Mouse (Mus musculus): ENCODE data around the gene Ubac2.

Ubac2 gene

DNA sequence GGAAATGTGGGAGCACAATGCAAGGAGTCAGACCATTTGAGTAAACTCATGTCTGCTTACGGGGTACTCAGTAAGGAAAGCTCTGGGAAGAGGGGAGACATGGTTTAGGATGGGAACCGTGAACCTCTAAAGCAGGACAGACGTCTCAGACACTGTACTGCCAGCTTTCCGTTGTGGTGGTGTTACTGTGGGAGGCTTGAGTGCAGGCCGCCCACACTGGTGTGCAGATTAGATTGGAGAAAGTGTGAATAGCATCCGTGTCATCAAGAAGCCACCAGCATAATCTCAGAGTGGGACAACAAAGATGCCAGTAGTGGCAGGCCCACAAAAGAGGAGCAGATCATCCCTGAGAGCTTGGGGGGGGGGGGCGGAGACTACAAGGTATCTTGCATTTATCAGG, 123.8 kb downstream of the Ubac2 start:
- DNase-seq (ENCODE audit: low spot score): no peak

DNA sequence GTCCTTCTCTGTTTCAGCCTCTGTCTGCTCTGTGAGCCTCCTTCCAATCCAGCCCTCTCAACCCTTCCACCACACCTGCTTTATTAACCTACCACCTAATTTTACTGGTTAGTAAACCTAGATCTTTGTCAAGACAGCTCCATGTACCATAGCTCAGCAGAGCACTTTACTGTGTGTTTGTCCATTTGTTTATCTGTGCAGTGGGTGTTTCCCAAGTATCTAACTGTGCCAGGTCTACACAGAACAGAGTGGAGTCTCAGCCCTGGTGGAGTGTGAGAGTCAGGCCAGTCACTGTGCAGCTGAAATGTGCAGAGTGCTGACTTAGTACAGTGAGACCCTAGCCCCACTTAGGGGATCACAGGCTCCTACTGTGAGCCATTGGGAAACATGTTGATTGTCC, 125.4 kb downstream of the Ubac2 start:
- DNase-seq (ENCODE audit: low spot score): no peak

DNA sequence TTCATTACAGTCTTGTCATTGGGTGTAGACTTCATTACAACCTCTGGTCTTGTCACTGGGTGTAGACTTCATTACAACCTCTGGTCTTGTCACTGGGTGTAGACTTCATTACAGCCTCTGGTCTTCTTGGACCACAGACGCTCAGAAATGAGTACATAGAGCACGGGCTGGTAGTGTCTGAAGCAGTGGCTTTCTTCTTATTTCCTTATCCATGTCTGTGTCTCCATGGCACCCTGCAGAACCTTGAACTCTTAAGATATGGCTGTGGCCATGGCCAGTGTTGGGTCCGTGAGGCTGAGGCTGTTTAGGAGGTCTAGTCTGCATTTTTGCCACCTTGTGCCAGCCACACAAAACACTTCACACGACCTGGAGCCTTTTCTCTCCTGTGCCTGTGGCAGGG, 129.8 kb downstream of the Ubac2 start:
- no peak for DNase-seq (ENCODE audit: low spot score)

DNA sequence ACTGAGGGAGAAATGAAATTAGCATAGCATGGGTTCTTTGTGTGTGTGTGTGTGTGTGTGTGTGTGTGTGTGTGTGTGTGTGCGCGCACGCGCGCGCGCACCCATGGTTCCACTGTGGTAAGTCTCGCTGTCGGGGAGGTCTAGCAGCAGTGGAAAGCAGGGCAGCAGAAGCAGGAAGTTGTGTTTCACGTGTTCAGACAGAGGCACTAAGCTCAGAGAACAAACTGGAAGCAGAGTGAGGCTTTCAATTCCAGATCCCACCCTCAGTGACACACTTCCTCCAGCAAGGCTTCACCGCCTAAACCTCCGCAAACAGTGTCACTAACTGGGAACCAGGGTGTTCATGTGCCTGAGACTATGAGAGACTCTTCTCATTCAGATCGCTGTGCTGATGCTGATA, 131.1 kb downstream of the Ubac2 start:
- DNase-seq (ENCODE audit: low spot score): no peak

DNA sequence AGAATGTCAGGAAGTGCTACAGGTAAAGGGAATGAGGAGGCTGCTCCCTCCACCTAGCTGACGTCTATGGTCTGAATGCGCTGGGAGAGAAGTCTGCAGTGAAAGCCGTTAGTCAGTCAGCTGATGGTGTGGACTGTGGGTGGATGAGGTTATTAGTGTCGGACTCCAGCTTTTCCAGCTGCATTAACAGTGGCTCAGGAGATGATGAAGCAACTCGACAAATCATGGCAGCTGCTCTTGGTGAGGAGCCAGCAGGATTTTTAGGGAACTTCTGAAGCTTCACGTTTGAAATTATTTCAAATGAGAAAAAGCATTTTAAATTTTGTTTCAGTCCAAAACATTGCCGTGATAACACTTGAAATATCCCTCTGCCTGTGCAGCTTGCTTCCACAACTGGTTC, 131.9 kb downstream of the Ubac2 start:
- no peak for DNase-seq (ENCODE audit: low spot score)

DNA sequence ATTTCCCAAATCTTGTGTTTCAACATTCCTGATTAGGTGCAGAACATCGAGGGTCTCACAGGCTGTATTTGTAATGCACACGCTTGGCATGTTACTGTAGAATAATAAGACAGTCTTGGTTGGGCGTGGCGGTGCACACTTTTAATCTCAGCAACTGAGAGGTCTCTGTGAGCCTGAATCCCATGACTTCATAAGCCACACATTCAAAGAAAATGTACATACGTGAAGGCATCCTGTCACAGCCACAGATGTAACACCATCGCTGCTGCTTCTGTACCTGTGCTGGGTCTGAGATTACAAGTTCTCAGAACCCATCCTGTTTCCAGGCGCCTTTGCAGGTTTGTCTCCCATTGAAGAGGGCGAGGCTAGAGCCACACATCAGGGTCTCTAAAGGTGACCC, 133.3 kb downstream of the Ubac2 start:
- no peak for DNase-seq (ENCODE audit: low spot score)

DNA sequence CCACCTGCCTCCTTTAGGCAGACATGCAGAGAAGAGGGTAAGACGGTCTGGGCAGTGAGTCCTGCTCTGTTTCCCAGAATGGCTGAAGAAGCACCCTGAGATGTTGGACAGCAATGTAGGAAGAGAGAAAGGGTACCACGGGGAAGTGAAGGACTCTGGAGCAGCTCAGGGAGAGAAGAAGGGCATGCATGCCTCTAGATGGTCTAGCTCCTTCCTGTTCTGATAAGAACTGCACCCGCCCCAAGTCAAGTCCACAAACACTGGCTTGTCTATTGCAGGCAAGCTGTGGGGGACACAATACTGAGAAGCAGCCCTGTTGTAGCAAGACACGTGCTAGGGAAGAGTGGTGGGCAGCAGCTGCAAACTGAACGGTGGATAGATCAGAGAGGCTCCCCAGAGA, 133.8 kb downstream of the Ubac2 start:
- no peak for DNase-seq (ENCODE audit: low spot score)

DNA sequence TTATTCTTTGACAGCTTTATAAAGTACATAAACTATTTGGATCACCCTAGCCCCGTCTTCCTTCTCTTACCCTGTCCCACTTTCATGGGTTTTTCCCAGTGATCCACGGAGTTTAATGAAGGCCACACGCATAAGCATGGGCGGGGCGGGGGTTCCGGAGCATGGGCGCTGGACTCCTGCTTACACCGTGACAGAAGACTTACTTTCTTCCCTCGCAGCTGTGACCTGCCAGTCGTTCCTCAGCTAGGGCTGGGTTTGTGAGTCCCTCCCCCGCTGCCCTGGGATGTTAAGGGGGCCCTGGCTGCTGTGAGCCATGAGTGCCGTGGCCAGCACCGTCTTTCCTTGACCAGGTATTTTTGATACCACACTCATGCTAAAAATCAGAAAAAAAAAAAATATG, 134.4 kb downstream of the Ubac2 start:
- DNase-seq (ENCODE audit: low spot score): no peak

DNA sequence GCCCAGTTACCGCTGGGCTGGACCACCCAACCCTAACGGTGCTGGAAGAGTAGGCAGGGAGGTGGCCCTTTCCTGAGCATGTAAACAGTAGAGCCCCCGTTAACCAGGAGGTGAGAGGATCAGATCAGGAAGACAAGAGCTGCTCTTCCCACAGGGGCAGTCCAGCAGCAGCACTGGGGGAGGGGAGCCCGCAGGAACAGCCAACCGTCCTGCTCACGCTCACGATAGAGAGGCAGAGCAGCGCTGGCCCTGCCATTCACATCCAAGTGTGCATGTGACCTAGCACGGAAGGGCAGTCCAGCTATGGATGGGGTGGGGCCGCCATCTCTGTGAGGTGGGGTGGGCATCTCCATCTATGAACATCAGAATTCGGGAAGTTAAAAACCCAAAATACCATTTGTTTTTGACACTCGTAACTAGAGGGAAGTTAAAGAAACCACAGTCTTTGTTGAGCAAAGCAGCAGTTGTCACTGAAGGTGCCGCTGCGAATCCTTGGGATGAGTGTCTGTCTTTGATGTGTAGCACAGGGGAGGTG, 135.1 kb downstream of the Ubac2 start:
- no peak for DNase-seq (ENCODE audit: low spot score)

DNA sequence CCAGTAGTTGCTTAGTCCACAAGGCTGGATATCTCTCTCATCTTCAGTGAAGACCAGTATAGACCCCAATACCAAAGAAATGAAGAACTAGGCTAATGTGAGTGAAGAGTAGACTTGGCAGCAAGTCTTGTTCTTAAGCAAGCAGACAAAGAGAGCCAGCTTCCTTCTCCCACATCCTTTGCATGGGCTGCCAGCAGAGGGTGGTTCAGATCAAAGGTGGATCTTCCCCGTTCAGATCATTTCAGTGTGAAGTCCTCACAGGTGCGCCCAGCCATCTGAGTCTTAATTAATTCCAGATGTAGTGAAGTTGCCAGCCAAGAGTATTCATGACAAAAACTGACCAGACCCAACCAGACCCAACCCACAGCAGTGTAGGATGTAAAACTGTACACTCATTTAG, 139.5 kb downstream of the Ubac2 start:
- no peak for DNase-seq (ENCODE audit: low spot score)

DNA sequence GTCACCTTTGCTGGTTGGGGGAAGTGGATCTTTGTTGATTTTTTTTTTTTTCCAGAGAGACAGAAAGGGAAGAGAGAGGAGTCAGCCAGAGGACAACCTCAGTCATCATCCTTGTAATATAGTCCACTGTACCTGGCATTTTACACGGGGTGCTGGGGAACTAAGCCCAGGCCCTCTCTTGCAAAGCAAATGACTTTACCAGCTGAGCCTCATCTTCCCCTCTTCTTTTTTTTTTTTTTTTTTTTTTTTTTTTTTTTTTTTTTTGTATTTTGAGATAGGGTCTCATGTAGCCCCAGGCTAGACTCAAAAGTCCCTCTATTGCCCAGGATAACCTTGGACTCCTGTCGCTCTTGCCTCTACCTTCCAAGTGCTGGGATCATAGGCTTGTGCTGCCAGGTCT, 141.0 kb downstream of the Ubac2 start:
- no peak for DNase-seq (ENCODE audit: low spot score)

DNA sequence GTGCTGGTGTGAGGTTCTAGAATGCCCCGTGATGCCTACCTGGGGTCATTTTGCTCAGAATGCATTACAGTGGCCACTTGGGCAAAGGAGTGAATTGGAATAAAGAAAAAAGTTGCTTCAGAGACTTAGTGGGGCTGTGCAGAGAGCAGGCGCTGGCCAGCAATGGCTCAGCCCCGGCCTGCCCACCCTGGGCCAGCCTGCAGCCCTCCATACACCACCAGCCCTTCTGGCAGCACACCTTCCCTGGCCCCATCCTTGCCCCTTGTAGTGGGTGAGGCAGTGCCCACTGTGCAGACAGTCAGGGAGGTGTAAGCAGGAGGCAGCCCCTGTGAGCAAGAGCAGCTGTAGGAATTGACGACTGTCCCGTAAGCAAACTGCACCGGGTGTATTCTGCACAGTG, 142.1 kb downstream of the Ubac2 start:
- DNase-seq (ENCODE audit: low spot score): no peak

DNA sequence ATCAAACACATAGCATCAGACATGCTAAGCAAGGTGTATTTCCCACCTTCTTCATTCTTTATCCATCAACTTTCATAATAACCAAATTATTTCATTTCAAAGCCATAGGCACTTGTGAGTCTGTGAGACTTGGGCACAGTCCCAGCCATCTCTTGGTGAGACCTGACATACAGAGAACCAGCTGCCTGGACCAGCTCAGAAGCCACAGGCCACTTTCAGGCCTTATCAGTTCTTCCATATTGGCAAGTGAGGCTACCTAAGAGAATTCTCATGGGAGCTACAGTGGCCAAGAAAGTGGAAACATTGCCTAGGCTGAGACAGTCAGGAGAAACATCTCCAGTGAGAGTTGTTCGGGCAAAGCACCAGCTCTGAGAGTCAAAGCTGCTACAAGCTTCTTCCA, 144.6 kb downstream of the Ubac2 start:
- DNase-seq (ENCODE audit: low spot score): no peak

DNA sequence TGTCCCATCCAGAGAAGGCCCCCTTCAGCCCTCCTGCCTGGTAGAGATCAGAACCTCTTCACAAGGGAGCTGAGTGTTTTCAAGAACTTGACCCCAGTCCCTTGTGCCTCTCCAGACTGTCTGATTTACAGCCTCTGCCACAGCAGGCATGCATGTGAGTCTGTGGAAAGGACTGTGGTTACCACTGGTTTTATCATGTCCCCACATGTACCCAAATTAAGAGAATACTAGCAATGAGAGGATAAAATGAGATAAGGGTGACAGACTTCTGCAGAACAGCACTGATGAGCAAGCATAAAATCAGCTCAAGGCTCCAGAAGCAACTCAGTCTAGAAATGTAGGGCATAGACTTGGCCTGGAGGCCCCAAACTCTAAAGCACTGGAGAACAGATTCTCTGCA, 145.5 kb downstream of the Ubac2 start:
- no peak for DNase-seq (ENCODE audit: low spot score)

DNA sequence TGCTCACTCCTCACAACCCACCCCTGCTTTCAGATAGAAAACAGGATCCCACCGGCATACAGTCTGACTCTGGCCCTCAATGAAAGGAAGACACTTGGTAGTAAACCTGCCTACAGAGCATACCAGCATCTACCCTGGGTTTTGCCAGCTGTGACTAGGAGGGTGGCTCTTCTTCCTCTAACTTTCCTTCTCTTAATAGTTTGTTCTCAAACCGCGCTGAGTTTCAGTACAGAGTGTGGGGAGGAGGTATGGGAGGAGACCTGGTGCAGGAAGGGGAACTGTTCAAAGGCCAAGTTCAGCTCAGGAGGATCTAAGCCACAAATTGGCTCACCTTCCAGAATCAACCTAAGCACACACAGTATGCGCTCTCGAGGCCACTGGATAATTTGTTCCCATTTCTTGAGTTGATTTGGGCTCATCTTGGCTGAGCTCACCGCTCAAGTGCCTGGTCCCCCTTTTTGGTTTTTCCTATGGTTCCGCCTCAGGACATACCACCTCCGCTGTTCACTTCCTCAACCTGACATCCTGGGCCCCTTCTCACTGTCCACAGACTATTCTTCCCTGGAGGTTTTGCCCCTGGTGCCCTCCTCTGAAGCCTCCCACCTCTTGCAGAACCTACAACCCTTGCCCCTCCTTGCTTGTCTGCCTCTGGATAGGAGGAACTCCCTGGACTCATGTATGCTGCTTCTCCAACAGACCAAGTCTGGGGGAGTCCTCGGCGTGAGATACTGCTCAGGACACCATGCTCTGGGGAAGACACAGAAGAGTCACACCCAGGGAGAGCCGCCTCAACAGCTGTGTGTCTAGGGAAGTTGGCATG, 150.7 kb downstream of the Ubac2 start:
- DNase-seq (ENCODE audit: low spot score): no peak

DNA sequence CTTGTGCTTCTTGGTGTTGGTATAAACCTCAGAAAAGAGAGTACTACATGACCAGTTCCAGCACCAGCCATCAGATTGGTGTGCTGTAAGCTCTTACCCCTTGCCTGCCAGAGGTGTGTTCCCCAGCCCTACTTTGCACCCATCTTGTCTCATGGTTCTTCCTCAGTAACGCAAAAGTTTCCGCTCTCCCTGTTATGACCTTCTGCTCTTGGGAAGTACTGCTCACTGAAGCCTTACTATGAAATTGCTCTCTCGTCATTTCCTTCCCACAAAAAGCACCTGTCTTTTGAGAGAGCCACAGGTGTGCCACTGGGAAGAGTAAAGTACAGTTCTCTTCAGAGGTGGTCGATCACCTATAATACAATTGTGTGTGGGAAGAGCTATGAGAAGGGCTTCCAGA, 151.4 kb downstream of the Ubac2 start:
- DNase-seq (ENCODE audit: low spot score): no peak

DNA sequence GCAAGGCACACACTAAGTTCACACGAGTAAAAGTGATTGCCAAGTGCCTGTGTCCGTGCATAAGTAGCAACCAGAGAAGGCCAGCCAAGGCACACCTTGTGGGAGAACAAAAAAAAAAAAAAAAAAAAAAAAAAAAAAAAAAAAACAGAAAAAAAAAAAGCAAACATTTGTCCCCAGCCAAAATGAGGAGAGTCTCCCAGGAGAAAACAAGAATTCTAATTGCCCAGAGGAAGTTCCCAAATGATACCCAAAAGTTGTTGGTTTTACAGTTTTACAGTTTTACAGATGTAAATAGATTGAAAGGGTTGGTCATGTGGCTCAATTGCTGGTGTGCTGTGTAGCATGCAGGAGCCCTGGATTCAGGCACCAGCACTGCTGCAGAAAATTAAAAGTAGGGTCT, 153.6 kb downstream of the Ubac2 start:
- DNase-seq (ENCODE audit: low spot score): no peak

DNA sequence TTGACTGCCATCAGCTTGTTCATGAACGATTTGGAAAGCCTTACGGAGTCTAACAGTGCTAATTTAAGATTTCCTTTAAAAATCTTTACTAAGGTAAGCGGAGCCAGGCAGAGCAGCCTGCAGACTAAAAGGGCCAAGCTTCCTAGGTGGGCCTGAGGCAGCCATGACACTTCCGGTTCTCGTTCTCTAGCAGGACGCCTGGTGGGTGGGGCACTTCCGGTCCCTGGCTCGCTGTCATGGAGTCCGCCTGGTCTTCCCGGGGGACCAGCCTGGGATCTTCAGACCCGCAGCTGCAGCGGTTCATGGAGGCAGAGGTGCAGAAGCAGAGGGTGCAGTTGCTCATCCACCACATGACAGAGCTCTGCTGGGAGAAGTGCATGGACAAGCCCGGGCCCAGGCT, 156.0 kb downstream of the Ubac2 start, which contains the start of gene Timm8a2:
TSS of gene Timm8a2 (plus strand) at position 224 of the 400 bp plus-strand sequence.
- DNase-seq (ENCODE audit: low spot score): no peak

DNA sequence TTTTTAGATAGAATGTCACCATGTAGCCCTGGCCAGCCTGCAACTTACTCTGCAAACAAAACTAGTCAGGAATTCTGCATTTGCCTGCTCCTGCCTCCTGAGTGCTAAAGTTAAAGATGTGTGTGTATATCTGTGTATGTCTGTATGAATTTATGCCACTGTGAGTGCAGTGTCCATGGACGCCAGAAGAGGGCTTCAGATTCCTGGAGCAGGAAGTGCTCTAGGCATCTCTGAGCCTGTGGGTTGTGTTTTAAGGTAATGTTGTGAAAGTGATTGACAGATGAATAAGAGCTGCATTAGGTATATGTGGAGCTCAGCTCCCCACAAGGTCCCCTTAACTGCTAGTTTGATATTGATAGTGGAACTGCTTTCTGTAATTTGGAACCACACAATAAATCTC, 156.8 kb downstream of the Ubac2 start:
- DNase-seq (ENCODE audit: low spot score): no peak

DNA sequence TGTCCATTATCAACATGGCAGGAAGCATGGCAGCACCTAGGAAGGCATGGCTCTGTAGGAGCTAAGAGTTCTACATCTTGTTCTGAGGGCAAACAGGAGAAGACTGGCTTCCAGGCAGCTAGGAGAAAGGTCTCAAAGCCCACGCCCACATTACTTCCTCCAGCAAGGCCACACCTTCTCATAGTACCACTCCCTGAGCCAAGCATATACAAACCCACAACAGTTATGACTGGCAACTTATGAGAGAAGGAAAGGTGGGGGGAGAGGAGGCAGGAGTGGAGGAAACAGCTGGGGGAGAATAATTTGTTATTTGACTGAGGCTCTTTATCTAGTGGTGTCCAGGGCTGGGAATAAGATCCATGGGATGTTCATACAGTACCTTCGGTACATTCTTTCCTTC, 157.4 kb downstream of the Ubac2 start:
- DNase-seq (ENCODE audit: low spot score): no peak

DNA sequence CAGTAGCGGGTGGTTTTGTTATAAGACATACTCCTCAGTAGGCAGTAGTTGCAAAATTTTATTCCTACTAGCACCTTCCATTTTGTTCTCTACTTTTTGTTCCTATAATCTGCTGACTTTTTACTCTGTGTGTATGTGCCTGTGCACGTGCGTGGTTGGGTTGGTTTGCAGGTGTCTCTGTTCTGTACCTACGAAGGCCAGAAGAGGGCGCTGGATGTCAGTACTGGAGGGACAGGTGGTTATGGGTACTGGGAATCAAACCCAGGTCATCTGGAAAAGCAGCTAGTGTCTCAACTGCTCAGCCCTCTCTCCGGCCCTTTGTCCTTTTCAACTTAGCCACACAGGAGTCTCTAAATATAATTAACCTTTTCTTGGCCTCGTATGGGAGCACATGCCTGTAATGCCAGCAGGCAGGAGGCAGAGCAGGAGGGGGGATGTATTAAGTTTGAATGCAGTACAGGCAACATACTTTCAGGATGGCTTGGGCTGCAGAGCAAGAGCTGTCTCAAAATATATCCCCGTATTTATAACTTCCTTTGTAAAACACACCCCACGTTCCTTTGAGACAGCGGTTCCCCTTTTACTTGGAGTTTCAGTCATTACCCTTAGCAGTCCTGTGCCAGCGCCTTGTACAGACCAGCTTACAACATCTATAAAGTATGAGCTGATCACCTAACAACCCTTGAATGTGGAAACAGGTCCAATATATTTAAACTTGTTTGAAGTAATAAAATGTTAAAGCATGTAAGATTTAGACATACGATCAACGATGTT, 160.6 kb downstream of the Ubac2 start:
- DNase-seq (ENCODE audit: low spot score): no peak

DNA sequence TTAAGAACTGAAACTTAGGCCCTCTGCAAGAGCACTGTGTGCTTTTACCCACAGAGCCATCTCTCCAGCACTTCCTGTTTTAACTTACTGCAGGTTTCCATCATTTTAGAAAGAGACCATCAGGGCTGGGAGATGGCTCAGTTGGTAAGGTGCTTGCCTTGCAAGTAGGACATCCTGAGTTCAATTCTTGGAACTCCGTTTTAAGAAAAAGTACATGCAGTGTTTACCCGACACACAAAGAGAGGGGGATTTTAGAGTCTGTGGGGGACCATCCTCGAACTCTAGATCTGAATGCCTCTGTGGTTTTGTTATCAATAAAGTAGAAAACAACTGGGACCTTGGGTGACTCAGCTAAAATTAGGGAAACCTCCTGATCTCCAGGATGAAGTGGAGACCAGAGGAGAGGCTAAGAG, 163.0 kb downstream of the Ubac2 start:
- no peak for DNase-seq (ENCODE audit: low spot score)

DNA sequence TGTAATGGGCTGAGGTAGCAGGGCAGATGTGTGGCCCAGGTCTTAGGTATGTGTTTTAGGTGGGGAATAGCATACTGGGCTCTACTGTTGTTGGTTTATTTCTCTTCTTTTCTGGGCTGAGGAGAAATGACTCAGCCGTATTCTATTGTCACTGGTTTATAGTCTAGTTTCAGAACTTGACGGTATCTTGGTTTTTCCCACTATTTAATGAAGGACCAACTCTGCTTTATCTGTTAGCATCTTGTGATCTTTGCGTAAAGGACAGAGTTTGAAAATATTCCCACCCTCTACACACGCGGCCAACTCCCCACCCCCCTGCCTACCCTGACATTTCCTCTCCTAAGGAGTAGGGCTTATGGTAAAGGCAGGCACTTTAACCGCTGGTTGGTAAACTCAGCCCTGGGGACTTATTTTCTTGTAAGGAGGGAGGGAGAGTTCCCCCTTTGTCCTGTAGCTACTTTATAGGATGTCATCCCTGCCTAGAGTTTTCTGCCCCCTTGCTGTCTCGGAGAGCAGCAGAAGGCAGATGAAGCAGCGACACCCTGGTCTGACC, 163.8 kb downstream of the Ubac2 start:
- no peak for DNase-seq (ENCODE audit: low spot score)

Data from urinary bladder, postnatal 25 days (tissue).